Mouse (Mus musculus) mature B cell (primary cell): ENCODE data around the gene Rab3gap2.
"Not testable (repeated sequence)": the region's sequence is repeated elsewhere in the genome, so short reads cannot be mapped to it uniquely, and the experiment has no call there.

Source experiments
- in situ Hi-C: fragments of 300-500 bp; cut with MboI; formaldehyde crosslinking; loops from 2 replicates; pipeline ENCODE4 v1.14.3; 2019

Gene Rab3gap2

GRCm38 (mm10) chr1:185279288-185279687 lies 75.4 kb downstream of the Rab3gap2 start:
- in situ Hi-C loops = no loop called here

GRCm38 (mm10) chr1:185280616-185281015 lies 76.7 kb downstream of the Rab3gap2 start:
- in situ Hi-C loops = no loop called here

- in situ Hi-C loops = no loop called here
These were observed 78.9 kb downstream of the Rab3gap2 start for GRCm38 (mm10) chr1:185282846-185283245.

- in situ Hi-C loops = no loop called here
These were observed 79.3 kb downstream of the Rab3gap2 start for GRCm38 (mm10) chr1:185283247-185283646.

- in situ Hi-C loops = no loop called here
These were observed 80.8 kb downstream of the Rab3gap2 start for GRCm38 (mm10) chr1:185284740-185285139.

GRCm38 (mm10) chr1:185285171-185285570 lies 81.3 kb downstream of the Rab3gap2 start:
- in situ Hi-C loops = no loop called here

GRCm38 (mm10) chr1:185287066-185287465 lies 83.1 kb downstream of the Rab3gap2 start:
- in situ Hi-C loops = no loop called here

GRCm38 (mm10) chr1:185289231-185289630 lies 85.3 kb downstream of the Rab3gap2 start:
- in situ Hi-C loops = no loop called here

- in situ Hi-C loops = no loop called here
These were observed 87.4 kb downstream of the Rab3gap2 start for GRCm38 (mm10) chr1:185291336-185291735.

- in situ Hi-C loops = no loop called here
These were observed 88.9 kb downstream of the Rab3gap2 start for GRCm38 (mm10) chr1:185292646-185293360.

- in situ Hi-C loops = no loop called here
These were observed 92.9 kb downstream of the Rab3gap2 start for GRCm38 (mm10) chr1:185296850-185297249.

- in situ Hi-C loops = no loop called here
These were observed 94.6 kb downstream of the Rab3gap2 start for GRCm38 (mm10) chr1:185298496-185298895.

- in situ Hi-C loops = no loop called here
These were observed 98.9 kb downstream of the Rab3gap2 start for GRCm38 (mm10) chr1:185302816-185303215.

- in situ Hi-C loops = no loop called here
These were observed 102.9 kb downstream of the Rab3gap2 start for GRCm38 (mm10) chr1:185306836-185307235.

- in situ Hi-C loops = no loop called here
These were observed 103.7 kb downstream of the Rab3gap2 start for GRCm38 (mm10) chr1:185307645-185308044.

GRCm38 (mm10) chr1:185308334-185308733 lies 104.4 kb downstream of the Rab3gap2 start:
- in situ Hi-C loops = no loop called here

- in situ Hi-C loops = no loop called here
These were observed 105.0 kb downstream of the Rab3gap2 start for GRCm38 (mm10) chr1:185308908-185309307.

- in situ Hi-C loops = no loop called here
These were observed 108.0 kb downstream of the Rab3gap2 start for GRCm38 (mm10) chr1:185311949-185312348.

- in situ Hi-C loops = no loop called here
These were observed 110.6 kb downstream of the Rab3gap2 start for GRCm38 (mm10) chr1:185314546-185314945.

- in situ Hi-C loops = no loop called here
These were observed 112.1 kb downstream of the Rab3gap2 start for GRCm38 (mm10) chr1:185315846-185316568.

- in situ Hi-C loops = not testable (repeated sequence)
These were observed 123.9 kb downstream of the Rab3gap2 start for GRCm38 (mm10) chr1:185327754-185328345.

GRCm38 (mm10) chr1:185328721-185329610 lies 125.0 kb downstream of the Rab3gap2 start, which contains the start of gene Iars2:
Iars2 (minus strand) TSS chr1:185329396.
- in situ Hi-C loops = no loop called here
